Comparison of ENCODE assay signal across 9 mouse cellular contexts in genomic region chr17:9167161-9167560, GRCm38 (mm10).
DNase-seq lines count a peak whose midpoint lies in the region; ATAC-seq and TF ChIP-seq lines count a peak whose summit lies in the region.
"Had no signal": no experiment of that assay in that cellular context is flagged by ENCODE, and none has a peak within 500 bp of the region (broad histone marks: within the 10 kb centered on the region; RNA-seq: fewer than 3 reads in every experiment).

No protein-coding gene starts in this region.

- H3K4me3 ChIP-seq in MEL (ENCODE audit: control insufficient read depth in 1 of 2, insufficient read depth in 1 of 2, low read depth in 2 of 2, low read length in 2 of 2): peak overlapping the region; percentile 73 to 92
- peak overlapping the region; percentile 49 for H3K4me3 ChIP-seq in forebrain, embryonic 16.5 days (replicated peaks; ENCODE audit: low read length)
- peak overlapping the region; percentile 49 for H3K4me3 ChIP-seq in hindbrain, embryonic 15.5 days
- H3K4me3 ChIP-seq in stomach, embryonic 14.5 days (ENCODE audit: low read depth, low read length): peak overlapping the region; percentile 33
- H3K4me3 ChIP-seq: erythroblast, embryonic 14.5 days had no signal

- H3K36me3 ChIP-seq in MEL (ENCODE audit: control insufficient read depth in 1 of 2, insufficient read depth in 2 of 2, low read length in 2 of 2): peaks cover 0 to 22% of the 10 kb centered on the region in 2 experiments; a peak in 2 of 4 replicates
- H3K36me3 ChIP-seq in forebrain, embryonic 16.5 days (ENCODE audit: control insufficient read depth, insufficient read depth): no peaks in the 10 kb centered on the region
- H3K36me3 ChIP-seq in hindbrain, embryonic 15.5 days: no peaks in the 10 kb centered on the region
- H3K36me3 ChIP-seq in stomach, embryonic 14.5 days (ENCODE audit: control insufficient read depth, insufficient read depth, low read length): no peaks in the 10 kb centered on the region

- H3K79me2 ChIP-seq in MEL (ENCODE audit: control insufficient read depth, insufficient read depth, low read length, poor library complexity): no peaks in the 10 kb centered on the region; the same call in 1 of the 2 replicates

- peak in 1 of 2 experiments; percentile 31; a peak in 1 of 4 replicates for TF ChIP-seq EP300 in MEL (IDR thresholded peaks at IDR 0.05; ENCODE audit: low read depth in 1 of 2, low read length in 2 of 2)

- under 1% methylated on average over 10 of the region's 10 CpGs for WGBS in forebrain, embryonic 16.5 days
- WGBS in hindbrain, embryonic 15.5 days: 0% methylated on average over 10 of the region's 10 CpGs
- WGBS in stomach, embryonic 14.5 days: 1% methylated on average over 10 of the region's 10 CpGs

- H3K9me3 ChIP-seq in MEL (replicated peaks; ENCODE audit: insufficient read depth, low read length): no peaks in the 10 kb centered on the region
- no peaks in the 10 kb centered on the region for H3K9me3 ChIP-seq in forebrain, embryonic 16.5 days (ENCODE audit: control insufficient read depth, low read length)
- H3K9me3 ChIP-seq in hindbrain, embryonic 15.5 days: no peaks in the 10 kb centered on the region
- H3K9me3 ChIP-seq in stomach, embryonic 14.5 days (ENCODE audit: control insufficient read depth, low read depth, low read length): no peaks in the 10 kb centered on the region

- 0 out of 4 replicates have a peak, but pooled peaks of 1 of the 2 experiments have one; percentile 40 for TF ChIP-seq POLR2A in MEL (IDR thresholded peaks at IDR 0.05; ENCODE audit: control insufficient read depth in 1 of 2, insufficient read depth in 1 of 2, low read depth in 1 of 2, low read length in 2 of 2, poor library complexity in 1 of 2)

- peak overlapping the region; percentile 70 for H3K9ac ChIP-seq in MEL (ENCODE audit: control insufficient read depth, low read depth, low read length, poor library complexity, severe bottlenecking)
- peak overlapping the region; percentile 76 for H3K9ac ChIP-seq in forebrain, embryonic 16.5 days (replicated peaks; ENCODE audit: low read depth, low read length)
- peak overlapping the region; percentile 72 for H3K9ac ChIP-seq in hindbrain, embryonic 15.5 days
- H3K9ac ChIP-seq in stomach, embryonic 14.5 days (replicated peaks; ENCODE audit: low read depth, low read length): no peak overlapping the region

- DNase-seq in MEL (ENCODE audit: low read depth, low spot score): peak; percentile 81
- peak; percentile 16 for DNase-seq in c-Kit-positive CD71-negative TER-119-negative erythroid progenitor cells, embryonic 14.5 days (ENCODE audit: low read depth)
- peak; percentile 48 to 62 for DNase-seq in layer of hippocampus, postnatal 36 days
- DNase-seq in lung, postnatal 10 days: peak; percentile 35
- DNase-seq in spleen, adult 12 weeks (ENCODE audit: low spot score): no peak

- peak; percentile 26 for TF ChIP-seq RAD21 in MEL (IDR thresholded peaks at IDR 0.05; ENCODE audit: low read depth, low read length)

- peak; percentile 85 for ATAC-seq in forebrain, embryonic 16.5 days
- ATAC-seq in hindbrain, embryonic 15.5 days (ENCODE audit: low FRiP score, low read depth): peak; percentile 88
- ATAC-seq in stomach, embryonic 14.5 days (ENCODE audit: insufficient number of reproducible peaks, insufficient read depth, low FRiP score, low read depth): no peak

- peak; percentile 10 to 65 (median 55); a peak in 5 of 6 replicates for TF ChIP-seq CTCF in MEL (IDR thresholded peaks at IDR 0.05 in 2 of 3, conservative IDR thresholded peaks at IDR 0.05 in 1 of 3; ENCODE audit: control insufficient read depth in 1 of 3, insufficient read depth in 1 of 3, low read depth in 2 of 3, low read length in 3 of 3, poor library complexity in 1 of 3, severe bottlenecking in 1 of 3)

- H3K27ac ChIP-seq in MEL (ENCODE audit: control insufficient read depth, low read depth, low read length): peak overlapping the region; percentile 23
- peak overlapping the region; percentile 82 for H3K27ac ChIP-seq in forebrain, embryonic 16.5 days (ENCODE audit: low read length)
- H3K27ac ChIP-seq in hindbrain, embryonic 15.5 days (replicated peaks): peak overlapping the region; percentile 94
- H3K27ac ChIP-seq in stomach, embryonic 14.5 days (ENCODE audit: low read length): no peak overlapping the region

- peaks cover 6 to 28% of the 10 kb centered on the region in 2 experiments for H3K4me1 ChIP-seq in MEL (ENCODE audit: control insufficient read depth in 1 of 2, insufficient read depth in 2 of 2, low read length in 2 of 2)
- peaks cover 17% of the 10 kb centered on the region for H3K4me1 ChIP-seq in forebrain, embryonic 16.5 days (replicated peaks; ENCODE audit: control insufficient read depth, insufficient read depth, low read length)
- peaks cover 38% of the 10 kb centered on the region for H3K4me1 ChIP-seq in hindbrain, embryonic 15.5 days (replicated peaks)
- H3K4me1 ChIP-seq in stomach, embryonic 14.5 days (ENCODE audit: control insufficient read depth, insufficient read depth, low read length): peaks cover 11% of the 10 kb centered on the region; the same call in 1 of the 2 replicates

- no peaks in the 10 kb centered on the region for H3K27me3 ChIP-seq in MEL (ENCODE audit: control insufficient read depth in 1 of 2, insufficient read depth in 2 of 2, low read length in 2 of 2)
- no peaks in the 10 kb centered on the region for H3K27me3 ChIP-seq in forebrain, embryonic 16.5 days (replicated peaks; ENCODE audit: control insufficient read depth, insufficient read depth, low read length)
- no peaks in the 10 kb centered on the region for H3K27me3 ChIP-seq in hindbrain, embryonic 15.5 days
- no peaks in the 10 kb centered on the region for H3K27me3 ChIP-seq in stomach, embryonic 14.5 days (ENCODE audit: control insufficient read depth, insufficient read depth, low read length)

- H3K4me2 ChIP-seq in forebrain, embryonic 16.5 days (ENCODE audit: low read length): peak overlapping the region; percentile 91
- peak overlapping the region; percentile 95 for H3K4me2 ChIP-seq in hindbrain, embryonic 15.5 days
- peak overlapping the region; percentile 82 for H3K4me2 ChIP-seq in stomach, embryonic 14.5 days (replicated peaks; ENCODE audit: low read depth, low read length)

TF ChIP-seq in MEL, 35 proteins besides CTCF, POLR2A, EP300 and RAD21:
- TF ChIP-seq CHD2 (IDR thresholded peaks at IDR 0.05; ENCODE audit: low read length) (peak; percentile 43), TCF12 (IDR thresholded peaks at IDR 0.05; ENCODE audit: low read depth, low read length) (peak; percentile 44; the same call in 1 of the 2 replicates), HCFC1 (IDR thresholded peaks at IDR 0.05; ENCODE audit: low read depth, low read length) (0 out of 2 replicates have a peak, but pooled peaks have one; percentile 31), USF2 (IDR thresholded peaks at IDR 0.05; ENCODE audit: borderline replicate concordance in 1 of 2, insufficient read depth in 1 of 2, low read depth in 1 of 2, low read length in 2 of 2) (no peak), RCOR1 (IDR thresholded peaks at IDR 0.05; ENCODE audit: low read depth, low read length) (peak; percentile 31; the same call in 1 of the 2 replicates), MXI1 (IDR thresholded peaks at IDR 0.05; ENCODE audit: low read depth, low read length) (peak; percentile 34; the same call in 1 of the 2 replicates), MAZ (IDR thresholded peaks at IDR 0.05; ENCODE audit: low read depth, low read length) (no peak), ETS1 (IDR thresholded peaks at IDR 0.05; ENCODE audit: low read depth, low read length) (peak; percentile 67; the same call in 1 of the 2 replicates), TBP (IDR thresholded peaks at IDR 0.05; ENCODE audit: low read depth, low read length) (peak; percentile 35; the same call in 1 of the 2 replicates)
